Mouse (Mus musculus) erythroblast, embryonic 14.5 days (primary cell): ENCODE data around the gene Kcng3.

Experiments used
- GATA1 ChIP-seq: IDR thresholded peaks from 2 replicates; pipeline ENCODE4 v1.6.1; 2012; ENCODE audit warnings: low read length, inconsistent platforms, mixed read lengths
- TAL1 ChIP-seq: IDR thresholded peaks from 3 replicates; pipeline ENCODE4 v1.6.1; 2012; ENCODE audit warnings: low read length, inconsistent platforms, mixed read lengths

DNA sequence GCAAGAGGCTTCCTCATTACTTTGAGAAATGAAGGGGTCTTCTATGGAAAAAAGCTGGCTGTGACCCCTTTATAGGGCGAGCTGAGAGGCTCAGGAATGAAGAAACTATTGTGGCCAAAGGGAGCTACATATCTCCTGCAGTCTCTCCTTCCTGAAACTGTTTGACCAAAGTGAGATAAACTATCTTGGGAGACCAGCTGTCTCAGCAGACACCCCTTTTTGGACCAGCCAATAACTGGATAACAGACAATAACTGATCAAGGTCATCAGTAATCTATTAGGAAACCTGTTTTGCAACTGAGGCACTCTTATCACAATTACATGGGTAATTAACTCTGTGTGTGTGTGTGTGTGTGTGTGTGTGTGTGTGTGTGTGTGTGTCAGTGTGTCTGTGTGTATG lies 27.2 kb upstream of the Kcng3 start:
- peak; percentile 87 for TF ChIP-seq GATA1
- TF ChIP-seq TAL1: peak; percentile 89
